Mouse (Mus musculus): ENCODE measurements around the gene Ptpn14. TPM values are rescaled to one million over a fixed set of nuclear protein-coding genes. Genes with fewer than 3 reads are reported as not detected.

Gene Ptpn14
- total RNA-seq, 2 experiments from 2014 or later: under 0.01 TPM; not detected in 1

DNA sequence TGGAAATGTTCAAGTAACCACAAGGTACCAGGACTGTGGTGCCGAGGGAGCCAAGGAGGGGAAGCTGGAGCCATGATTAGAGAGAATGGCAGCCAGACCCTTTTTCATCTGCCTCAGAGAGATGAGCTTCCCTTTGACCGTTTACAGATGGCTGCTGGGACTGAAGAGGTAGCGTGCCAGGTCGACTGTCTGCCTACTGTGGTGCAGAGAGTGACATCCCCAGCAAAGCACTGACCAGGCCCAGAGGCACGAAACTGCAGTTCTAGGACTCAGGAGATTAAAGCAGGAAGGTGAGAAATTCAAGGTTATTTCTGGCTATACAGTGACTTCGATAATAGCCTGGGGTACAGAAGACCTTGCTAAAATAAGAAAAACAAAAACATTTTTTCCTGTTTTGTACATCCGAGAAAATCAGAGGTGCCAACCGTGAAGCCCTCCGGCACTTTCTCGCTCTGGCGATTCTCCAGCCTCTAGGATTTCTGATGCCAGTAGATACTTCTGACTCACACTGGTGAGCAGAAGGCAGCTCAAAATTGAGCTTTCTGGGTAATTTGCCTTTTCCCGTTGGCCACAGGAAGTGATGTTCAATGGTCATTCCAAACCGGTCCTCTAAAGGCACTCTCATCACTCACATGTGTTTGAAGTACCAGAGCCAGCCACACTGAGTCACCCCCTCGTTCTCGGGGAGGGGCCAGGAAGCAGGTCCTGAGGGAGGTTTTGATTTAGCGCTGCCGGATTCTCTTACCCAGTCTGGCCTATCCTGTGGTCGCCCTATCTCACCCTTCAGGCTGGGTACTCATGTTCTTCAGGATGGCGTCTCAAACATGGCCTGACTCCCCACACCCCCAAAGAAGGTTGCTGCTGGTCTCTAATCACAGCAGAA lies 11.9 kb upstream of the Ptpn14 start:
- ATAC-seq (replicated peaks; ENCODE audit: low FRiP score, poor library complexity, severe bottlenecking): no peak

GRCm38 (mm10) chr1:189717546-189717945 lies 10.5 kb upstream of the Ptpn14 start:
- ATAC-seq (replicated peaks; ENCODE audit: low FRiP score, poor library complexity, severe bottlenecking): no peak

- no peak for ATAC-seq (replicated peaks; ENCODE audit: low FRiP score, poor library complexity, severe bottlenecking)
Observed at GRCm38 (mm10) chr1:189718600-189718999, 9.5 kb upstream of the Ptpn14 start.

DNA sequence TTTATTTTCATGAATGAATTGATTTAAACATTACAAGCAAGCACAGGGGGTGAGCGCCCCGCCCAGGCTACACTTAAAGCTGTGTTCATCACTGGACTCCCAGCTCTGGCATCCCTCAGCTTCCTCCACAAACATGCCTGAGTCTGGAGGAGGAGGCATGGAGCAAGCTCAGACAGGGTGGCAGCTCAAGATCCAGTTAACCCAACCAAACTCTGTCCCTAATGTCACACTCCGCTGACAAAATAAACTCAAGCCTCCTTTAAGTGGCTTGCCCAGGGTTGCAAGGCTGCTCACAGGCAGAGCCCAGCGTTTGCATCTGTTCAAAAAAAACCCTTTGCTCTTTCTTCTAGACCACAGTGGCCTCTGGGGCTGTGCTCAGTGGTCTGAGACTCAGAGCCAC lies 1.9 kb upstream of the Ptpn14 start:
- ATAC-seq (replicated peaks; ENCODE audit: low FRiP score, poor library complexity, severe bottlenecking): no peak

GRCm38 (mm10) chr1:189727346-189727883 lies 653 bp upstream of the Ptpn14 start:
- ATAC-seq (replicated peaks; ENCODE audit: low FRiP score, poor library complexity, severe bottlenecking): no peak

GRCm38 (mm10) chr1:189728784-189729115 lies 682 bp downstream of the Ptpn14 start:
- ATAC-seq (replicated peaks; ENCODE audit: low FRiP score, poor library complexity, severe bottlenecking): no peak

DNA sequence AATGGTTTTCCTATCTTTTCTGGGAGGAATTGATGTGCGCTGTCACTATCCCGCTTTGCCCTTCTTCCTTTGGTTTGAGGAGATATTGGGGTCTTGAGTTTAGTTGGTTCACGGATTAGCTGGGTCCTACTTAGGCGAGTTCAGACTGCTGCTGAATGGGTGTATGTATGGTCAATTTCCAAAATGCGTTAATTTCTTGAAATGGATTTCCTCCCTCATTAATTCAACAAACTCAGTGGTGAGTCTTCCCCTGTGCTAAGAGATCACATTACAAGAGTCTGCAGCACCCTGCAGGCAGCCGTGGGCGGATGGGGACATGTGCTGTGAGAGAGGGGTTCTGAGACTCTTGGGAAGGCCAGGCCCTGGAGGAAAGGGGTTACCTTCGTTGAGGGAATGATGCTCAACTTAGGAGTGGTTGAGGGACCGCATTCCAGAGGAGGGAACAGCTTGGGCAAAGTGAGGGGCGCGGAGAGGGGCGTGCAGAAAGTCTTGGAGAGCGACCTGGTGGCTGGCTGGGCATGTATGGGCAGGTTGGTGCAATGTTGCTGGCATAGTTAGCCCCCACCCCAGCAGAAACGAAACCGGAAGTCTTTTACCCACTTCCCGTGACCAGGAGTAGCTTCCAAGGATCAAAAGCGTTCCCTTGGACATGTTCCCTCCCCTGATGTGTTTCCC lies 1.2 kb downstream of the Ptpn14 start:
- ATAC-seq (replicated peaks; ENCODE audit: low FRiP score, poor library complexity, severe bottlenecking): no peak

DNA sequence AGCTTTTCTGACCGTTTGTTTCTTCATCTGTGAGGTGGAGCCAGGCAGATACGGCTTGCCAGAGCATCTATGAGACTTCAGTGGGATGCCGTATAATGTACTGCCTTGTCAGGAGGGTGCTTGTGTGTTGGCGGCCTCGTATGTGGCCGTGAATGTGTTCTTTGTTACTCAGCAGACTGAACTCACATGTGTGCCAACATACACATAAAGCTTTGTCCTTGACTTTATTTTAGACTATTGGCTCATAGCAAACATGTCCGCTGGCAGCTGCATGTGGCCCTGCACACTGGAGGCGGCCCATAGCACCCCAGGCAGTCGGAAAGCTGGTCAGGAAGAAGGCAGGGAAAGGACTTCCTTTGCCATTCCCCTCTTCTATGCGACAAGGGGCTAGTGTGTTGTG lies 3.6 kb downstream of the Ptpn14 start:
- no peak for ATAC-seq (replicated peaks; ENCODE audit: low FRiP score, poor library complexity, severe bottlenecking)

DNA sequence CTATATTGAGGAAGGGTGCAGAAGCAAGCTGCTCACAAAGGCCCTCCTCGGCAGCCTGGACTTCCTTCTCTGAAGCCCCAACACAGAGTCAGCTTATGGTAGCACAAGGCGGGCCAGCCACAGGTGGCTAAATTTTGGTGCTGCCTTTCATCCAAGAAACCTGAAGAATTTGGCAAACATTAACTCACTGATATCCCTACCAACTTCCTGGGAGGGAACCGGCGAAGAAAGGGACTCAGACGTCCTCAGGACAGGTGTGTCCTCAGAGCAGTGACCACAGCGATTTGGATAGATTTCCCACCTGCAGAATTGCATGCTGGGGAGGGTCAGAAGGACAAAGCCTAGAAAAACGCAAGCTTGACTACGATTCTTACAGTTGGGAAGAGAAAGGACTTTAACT lies 4.1 kb downstream of the Ptpn14 start:
- no peak for ATAC-seq (replicated peaks; ENCODE audit: low FRiP score, poor library complexity, severe bottlenecking)

DNA sequence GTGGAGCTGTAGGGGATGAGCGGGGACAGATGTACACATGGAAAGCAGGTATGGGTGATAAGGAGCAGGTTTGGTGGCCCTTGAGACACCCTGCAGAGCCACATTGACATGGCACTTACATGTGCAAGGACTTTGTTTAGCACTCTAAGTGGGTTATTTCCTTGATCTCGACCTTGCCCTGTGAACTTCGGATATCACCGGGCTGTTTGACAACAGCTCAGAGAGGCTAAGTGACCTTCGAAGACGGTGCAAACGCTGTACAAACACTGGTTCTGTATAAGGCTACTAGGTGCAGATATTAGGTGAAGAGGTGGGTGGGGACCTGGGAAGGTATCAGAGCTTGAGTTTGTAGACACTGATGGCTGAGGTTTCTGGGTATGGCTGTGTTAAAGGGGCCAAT lies 12.0 kb downstream of the Ptpn14 start:
- no peak for ATAC-seq (replicated peaks; ENCODE audit: low FRiP score, poor library complexity, severe bottlenecking)

DNA sequence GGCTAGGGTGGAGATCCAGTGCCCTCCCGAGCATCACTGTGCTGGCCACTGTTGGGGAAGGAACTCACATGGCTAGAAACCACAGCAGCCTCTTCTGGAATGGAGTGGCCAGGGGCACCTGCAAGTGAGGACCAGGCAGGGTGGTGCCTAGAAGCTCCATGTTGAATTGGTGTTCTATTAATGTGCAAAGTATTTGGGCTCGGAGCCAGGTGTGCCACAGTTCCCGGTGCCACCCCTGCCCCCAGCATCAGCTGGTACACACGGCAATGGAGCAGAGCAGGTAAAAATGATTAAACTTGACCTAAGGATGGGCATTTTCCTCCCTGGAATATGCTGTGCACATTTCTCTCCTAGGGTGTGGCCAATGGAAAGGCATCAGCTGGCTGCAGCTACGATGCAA lies 14.0 kb downstream of the Ptpn14 start:
- no peak for ATAC-seq (replicated peaks; ENCODE audit: low FRiP score, poor library complexity, severe bottlenecking)

GRCm38 (mm10) chr1:189743136-189743535 lies 15.1 kb downstream of the Ptpn14 start:
- ATAC-seq (replicated peaks; ENCODE audit: low FRiP score, poor library complexity, severe bottlenecking): no peak

DNA sequence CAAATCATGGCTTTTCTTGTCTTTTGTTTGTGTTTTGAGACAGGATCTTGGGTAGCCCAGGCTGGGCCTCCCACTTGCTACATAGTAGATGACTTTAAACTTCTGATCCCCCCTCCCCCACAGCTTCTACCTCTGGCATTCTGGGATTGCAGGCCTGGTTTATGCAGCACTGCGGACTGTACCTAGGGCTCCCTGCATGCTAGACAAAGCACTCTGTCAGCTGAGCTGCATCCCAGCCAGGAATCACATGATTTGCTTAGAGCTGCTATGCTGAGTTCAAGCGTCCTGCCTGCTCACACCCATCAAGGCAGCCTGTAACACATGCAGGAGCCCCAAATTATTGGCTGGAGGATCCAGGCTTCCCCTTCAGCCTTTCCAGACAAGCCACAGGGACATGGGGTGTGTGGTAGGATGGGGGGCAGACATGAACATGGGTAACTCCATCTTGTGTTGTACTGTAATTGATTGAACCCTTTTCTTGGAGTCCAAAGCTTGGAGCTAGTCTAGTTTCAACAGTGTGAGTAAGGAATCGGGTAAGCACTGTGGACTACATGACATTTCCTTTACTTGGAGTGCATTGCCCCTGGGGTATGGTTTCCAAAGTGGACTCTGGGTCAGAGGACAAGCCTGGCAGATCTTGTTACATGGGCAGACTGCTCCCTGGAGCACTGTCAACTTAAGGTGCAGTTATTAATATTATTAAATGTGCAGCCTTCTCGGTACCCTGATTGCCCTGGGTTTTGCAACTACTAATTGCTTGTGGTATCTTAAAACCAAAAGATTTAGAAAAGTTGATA lies 17.0 kb downstream of the Ptpn14 start:
- ATAC-seq (replicated peaks; ENCODE audit: low FRiP score, poor library complexity, severe bottlenecking): no peak

DNA sequence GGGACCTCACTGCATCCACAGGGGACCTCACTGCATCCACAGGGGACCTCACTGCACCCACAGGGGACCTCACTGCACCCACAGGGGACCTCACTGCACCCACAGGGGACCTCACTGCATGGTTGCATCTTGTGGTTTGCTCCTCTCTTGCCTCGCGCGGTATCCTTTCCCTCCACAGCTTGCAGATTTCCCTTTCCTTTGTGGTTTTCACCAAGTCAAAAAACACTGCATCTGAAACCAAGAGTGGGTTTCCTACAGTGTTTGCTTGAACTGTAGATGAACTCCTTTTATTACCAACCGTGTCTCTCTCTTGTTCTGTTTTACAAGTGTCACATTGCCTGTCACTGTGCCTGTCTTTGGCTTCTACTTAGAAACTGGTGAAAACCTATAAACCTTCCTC lies 18.5 kb downstream of the Ptpn14 start:
- no peak for ATAC-seq (replicated peaks; ENCODE audit: low FRiP score, poor library complexity, severe bottlenecking)

GRCm38 (mm10) chr1:189749789-189750188 lies 21.7 kb downstream of the Ptpn14 start:
- ATAC-seq (replicated peaks; ENCODE audit: low FRiP score, poor library complexity, severe bottlenecking): no peak

DNA sequence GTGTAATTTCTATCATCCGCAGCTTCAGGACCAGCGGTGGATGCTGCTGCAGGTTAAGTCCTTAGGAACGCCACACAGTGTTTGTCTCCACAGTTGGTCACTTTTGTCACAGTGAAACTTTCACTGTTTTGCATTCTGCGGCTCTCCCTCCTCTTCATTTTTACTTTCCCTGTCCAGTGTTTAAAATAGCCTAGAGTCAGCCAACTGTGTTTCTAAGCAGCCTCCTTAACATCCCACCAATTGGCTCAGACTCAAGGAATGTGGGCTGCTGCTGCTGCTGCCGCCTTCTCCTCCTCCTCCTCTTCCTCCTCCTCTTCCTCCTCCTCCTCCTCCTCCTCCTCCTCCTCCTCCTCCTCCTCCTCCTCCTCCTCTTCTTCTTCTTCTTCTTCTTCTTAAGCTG lies 22.2 kb downstream of the Ptpn14 start:
- ATAC-seq (replicated peaks; ENCODE audit: low FRiP score, poor library complexity, severe bottlenecking): no peak

- ATAC-seq (replicated peaks; ENCODE audit: low FRiP score, poor library complexity, severe bottlenecking): no peak
Observed at GRCm38 (mm10) chr1:189752245-189752644, 24.2 kb downstream of the Ptpn14 start.

- ATAC-seq (replicated peaks; ENCODE audit: low FRiP score, poor library complexity, severe bottlenecking): no peak
Observed at GRCm38 (mm10) chr1:189755072-189755471, 27.0 kb downstream of the Ptpn14 start.

DNA sequence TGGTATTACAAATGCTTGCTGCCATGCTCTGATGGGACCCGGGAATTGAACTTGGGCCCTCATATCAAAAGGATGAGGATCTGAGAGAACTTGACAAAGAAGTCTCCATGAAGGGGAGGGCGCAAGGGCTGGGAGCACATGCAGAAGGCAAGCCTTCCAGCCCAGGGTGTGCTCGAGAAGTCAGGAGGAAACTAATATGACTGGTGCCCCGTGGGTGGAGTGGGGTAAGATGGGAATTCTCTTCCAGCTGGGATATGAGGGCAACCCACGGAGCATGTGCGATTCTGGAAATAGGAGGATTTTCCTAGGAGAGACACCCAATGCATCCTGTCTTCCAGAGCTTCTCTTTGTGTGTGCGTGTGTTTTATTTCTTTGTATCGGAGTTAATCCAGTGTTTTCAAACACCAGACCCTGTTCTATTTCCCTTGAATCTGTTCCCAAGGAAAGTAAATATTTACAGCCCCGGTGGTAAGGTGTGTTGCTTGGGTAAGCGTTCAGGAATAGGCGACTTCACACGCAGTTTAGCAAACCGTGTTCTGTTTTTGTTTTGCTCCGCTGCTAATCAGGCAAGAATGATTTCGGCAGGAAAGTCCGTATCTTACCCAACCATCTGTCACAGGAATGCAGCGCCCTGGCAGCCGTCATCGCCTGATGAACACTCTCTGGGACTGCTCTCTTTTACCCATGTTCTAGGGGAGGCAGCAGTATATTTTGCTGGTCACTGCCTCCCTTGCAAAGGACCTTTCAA lies 28.4 kb downstream of the Ptpn14 start:
- ATAC-seq (replicated peaks; ENCODE audit: low FRiP score, poor library complexity, severe bottlenecking): peak; percentile 89

- peak; percentile 86 for ATAC-seq (replicated peaks; ENCODE audit: low FRiP score, poor library complexity, severe bottlenecking)
Observed at GRCm38 (mm10) chr1:189757054-189757408, 29.0 kb downstream of the Ptpn14 start.
